Mouse (Mus musculus) hematopoietic stem cell, adult 5-6 weeks (primary cell): ENCODE measurements around the gene Nelfb. TPM values are rescaled to one million over a fixed set of nuclear protein-coding genes. Genes with fewer than 3 reads are reported as not detected.

Source experiments
- ATAC-seq, 2 experiments: fragments of 125-278 bp in 1 of 2; replicated peaks in 1 of 2; 2 replicates each; pipeline ENCODE4 v1.8.0; 2016 to 2017; ENCODE audit warnings: inconsistent platforms in 2 of 2, mild to moderate bottlenecking in 2 of 2, moderate number of reproducible peaks in 2 of 2, low read depth in 1 of 2, moderate TSS enrichment in 1 of 2; ENCODE audit not compliant: low FRiP score in 2 of 2, poor library complexity in 2 of 2, severe bottlenecking in 2 of 2, insufficient read depth in 1 of 2, low TSS enrichment in 1 of 2
- total RNA-seq: library from RNA; stranded (forward); fragments of 172-1452, 232-1000 nt; gene quantifications from 2 replicates; pipeline ENCODE4 v1.2.3, GENCODE M21; 2017

Gene Nelfb
- total RNA-seq, 1 experiment from 2014 or later = 40.1 TPM

GRCm38 (mm10) chr2:25214444-25214843, 3.2 kb upstream of the Nelfb start, which contains the start of gene Stpg3:
TSS of gene Stpg3 (minus strand) at chr2:25214637.
- no peak for ATAC-seq

GRCm38 (mm10) chr2:25213266-25213865, 2.1 kb upstream of the Nelfb start:
- no peak for ATAC-seq

GRCm38 (mm10) chr2:25210686-25211085, 603 bp downstream of the Nelfb start:
- ATAC-seq = peak in 1 of 2 experiments; percentile 29; a peak in 2 of 4 replicates

- ATAC-seq = no peak
Observed at GRCm38 (mm10) chr2:25207593-25207992, 3.7 kb downstream of the Nelfb start.

- ATAC-seq = peak in 1 of 2 experiments; percentile 47; a peak in 1 of 4 replicates
Observed at GRCm38 (mm10) chr2:25203631-25204214, 7.6 kb downstream of the Nelfb start.

- ATAC-seq = no peak
Observed at GRCm38 (mm10) chr2:25200631-25201030, 10.7 kb downstream of the Nelfb start.

GRCm38 (mm10) chr2:25197946-25198345, 13.3 kb downstream of the Nelfb start:
- ATAC-seq = no peak

- no peak for ATAC-seq
Observed at GRCm38 (mm10) chr2:25197191-25197590, 14.1 kb downstream of the Nelfb start.

GRCm38 (mm10) chr2:25196172-25196954, 14.9 kb downstream of the Nelfb start, which contains the start of gene Tor4a:
TSS of gene Tor4a (minus strand) at chr2:25196886.
- peak; percentile 81 to 84 for ATAC-seq

- peak in 1 of 2 experiments; percentile 20; a peak in 2 of 4 replicates for ATAC-seq
Observed at GRCm38 (mm10) chr2:25195211-25196156, 15.8 kb downstream of the Nelfb start.

GRCm38 (mm10) chr2:25194486-25195171, 16.7 kb downstream of the Nelfb start:
- peak in 1 of 2 experiments; percentile 21; a peak in 1 of 4 replicates for ATAC-seq

GRCm38 (mm10) chr2:25194006-25194405, 17.3 kb downstream of the Nelfb start:
- ATAC-seq = no peak

GRCm38 (mm10) chr2:25193330-25193770, 17.9 kb downstream of the Nelfb start:
- peak; percentile 25 to 33 for ATAC-seq

- ATAC-seq = no peak
Observed at GRCm38 (mm10) chr2:25187841-25188240, 23.4 kb downstream of the Nelfb start.

GRCm38 (mm10) chr2:25186575-25186930, 24.7 kb downstream of the Nelfb start:
- peak in 1 of 2 experiments; percentile 3; a peak in 1 of 4 replicates for ATAC-seq
